In genomic region chr8:70893656-70894384, GRCm38 (mm10) we compare ENCODE assay signal across 9 mouse cellular contexts. TPM values are rescaled to one million over a fixed set of nuclear protein-coding genes. Genes with fewer than 3 reads are reported as not detected.
DNase-seq lines count a peak whose midpoint lies in the region; TF ChIP-seq lines count a peak whose summit lies in the region.
"Had no signal": no experiment of that assay in that cellular context is flagged by ENCODE, and none has a peak within 500 bp of the region (broad histone marks: within the 10 kb centered on the region; RNA-seq: fewer than 3 reads in every experiment).

No protein-coding gene starts in this region.

- peaks cover 39% of the 10 kb centered on the region for H3K27me3 ChIP-seq in E14TG2a.4 (ENCODE audit: insufficient read depth, low read length)
- H3K27me3 ChIP-seq: Patski had no signal

- peaks cover 63% of the 10 kb centered on the region for H3K4me1 ChIP-seq in E14TG2a.4 (replicated peaks; ENCODE audit: low read depth, low read length)

- DNase-seq in cerebellum, adult 11-12 months: peak; percentile 68
- DNase-seq in cerebellum, adult 11 months: no peak
- peak; percentile 67 for DNase-seq in cerebellum, adult 8-10 months
- DNase-seq in gastrocnemius, postnatal 4 days (ENCODE audit: low spot score in 2 of 2): peak; percentile 72 to 83
- DNase-seq in kidney, postnatal 36 days: peak; percentile 79 to 91
- peak; percentile 76 to 83 for DNase-seq in lung, postnatal 4 days
- peak; percentile 63 to 75 for DNase-seq in spleen, postnatal 36 days (ENCODE audit: low spot score in 2 of 2)

- peaks cover 32% of the 10 kb centered on the region for H3K36me3 ChIP-seq in E14TG2a.4 (ENCODE audit: insufficient read depth, low read length)

- TF ChIP-seq CTCF in E14TG2a.4 (conservative IDR thresholded peaks at IDR 0.05; ENCODE audit: low read length): peak; percentile 69

- H3K9me3 ChIP-seq in E14TG2a.4 (ENCODE audit: low read length): no peaks in the 10 kb centered on the region

- no peak overlapping the region for H3K4me3 ChIP-seq in E14TG2a.4 (replicated peaks; ENCODE audit: low read length)

RNA-seq across cellular contexts. Expression of gene Slc5a5, which starts 1.3 kb away (rescaled TPM):
- total RNA-seq in gastrocnemius, postnatal 4 days (2021): not detected

RNA-seq across cellular contexts. Expression of gene Rpl18a, which starts 3.4 kb away (rescaled TPM):
- total RNA-seq in gastrocnemius, postnatal 4 days (2021): 1,000 to 10,000 TPM; 1,846 to 1,982 TPM

RNA-seq across cellular contexts. Expression of gene Map1s, which starts 11.9 kb away (rescaled TPM):
- 10 to 100 TPM; 36.1 to 38.1 TPM for total RNA-seq in gastrocnemius, postnatal 4 days (2021)

RNA-seq across cellular contexts. Expression of gene Ccdc124, which starts 20.1 kb away (rescaled TPM):
- 10 to 100 TPM; 37.5 to 40.1 TPM for total RNA-seq in gastrocnemius, postnatal 4 days (2021)

RNA-seq across cellular contexts. Expression of gene Kcnn1, which starts 30.8 kb away (rescaled TPM):
- 1 to 10 TPM; 1.7 to 1.8 TPM for total RNA-seq in gastrocnemius, postnatal 4 days (2021)
